Mouse (Mus musculus): ENCODE data around the gene Elob. TPM values are rescaled to one million over a fixed set of nuclear protein-coding genes. Genes with fewer than 3 reads are reported as not detected.
A peak's percentile ranks its signal among the peaks of the same experiment; 100 is the strongest.

Gene Elob
- total and polyA plus RNA-seq, 2 experiments from 2014 or later: 1,027 to 1,526 TPM

DNA sequence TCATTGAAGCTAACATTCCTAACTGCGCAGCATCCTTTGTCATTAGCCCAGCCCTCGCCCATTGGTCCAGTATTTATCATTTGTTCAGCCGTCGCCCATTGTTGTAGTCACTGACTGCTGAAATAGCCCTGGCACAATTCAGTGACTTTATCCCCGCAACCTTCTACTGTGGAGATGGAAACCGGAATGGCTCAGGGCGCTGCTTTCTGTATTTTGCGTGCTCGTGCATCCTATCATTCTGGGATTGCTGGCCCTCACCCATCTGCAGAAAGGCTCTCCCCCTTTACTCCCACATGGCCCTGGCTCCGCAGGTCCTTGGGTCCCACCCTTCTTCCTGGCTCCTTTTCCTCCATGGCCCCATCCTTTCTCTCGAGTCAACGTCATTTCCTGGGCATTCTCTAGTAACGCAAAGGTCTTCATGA, 42.4 kb downstream of the Elob start:
- Histone ChIP-seq H3K36me3 (ENCODE audit: insufficient read depth, low read length) (no peaks in the 10 kb centered on the region), H3K4me3 (ENCODE audit: low read depth, low read length) (peak overlapping the region; percentile 63), H3K27me3 (ENCODE audit: insufficient read depth, low read length) (no peaks in the 10 kb centered on the region), H3K27ac (ENCODE audit: low read depth, low read length) (peak overlapping the region; percentile 94), H3K4me1 (ENCODE audit: insufficient read depth, low read length) (no peaks in the 10 kb centered on the region), H3K9ac (replicated peaks; ENCODE audit: low read length, poor library complexity, severe bottlenecking) (peak overlapping the region; percentile 85), H3K9me3 (ENCODE audit: low read length) (no peaks in the 10 kb centered on the region), H3K4me2 (ENCODE audit: low read depth, low read length, poor library complexity, severe bottlenecking) (peak overlapping the region; percentile 78)
- 10% methylated on average over 13 of the region's 13 CpGs for WGBS
- peak; percentile 7; the same call in 1 of the 2 replicates for TF ChIP-seq CTCF (IDR thresholded peaks at IDR 0.05)
- peak; percentile 75 for ATAC-seq (ENCODE audit: low FRiP score)
- peak; percentile 84 for DNase-seq (ENCODE audit: low spot score)

- peak; percentile 51 for TF ChIP-seq CTCF (IDR thresholded peaks at IDR 0.05)
- H3K27me3 ChIP-seq (ENCODE audit: insufficient read depth, low read length): no peaks in the 10 kb centered on the region
- WGBS: 2% methylated on average over 43 of the region's 43 CpGs
Observed at GRCm38 (mm10) chr17:23785561-23786471, 43.1 kb downstream of the Elob start, which contains the start of gene Flywch2. Gene Flywch2 (minus strand): TSS chr17:23786081.

DNA sequence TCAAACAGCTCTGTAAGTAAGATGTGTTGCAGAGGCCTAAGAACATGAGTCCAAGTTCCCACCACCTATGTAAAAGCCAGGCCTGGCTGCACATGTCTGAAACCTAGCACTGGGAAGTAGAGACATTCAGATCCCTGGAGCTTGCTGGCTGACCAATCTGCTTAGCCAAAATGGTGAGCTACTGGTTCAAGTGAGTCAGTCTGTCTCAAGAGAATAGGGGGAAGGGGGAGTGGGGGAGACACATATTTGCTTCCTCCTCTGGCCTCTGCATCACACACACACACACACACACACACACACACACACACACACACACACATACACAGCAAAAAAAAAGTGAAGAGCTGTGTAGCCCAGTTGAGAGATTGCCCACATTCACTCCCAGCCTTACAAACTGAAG, 45.6 kb downstream of the Elob start:
- no peak for DNase-seq (ENCODE audit: low spot score)

More at GRCm38 (mm10) chr17:23785561-23786471, 43.1 kb downstream of the Elob start, which contains the start of gene Flywch2:
- Histone ChIP-seq H3K4me1 (ENCODE audit: insufficient read depth, low read length) (no peaks in the 10 kb centered on the region), H3K4me2 (ENCODE audit: low read depth, low read length, poor library complexity, severe bottlenecking) (peak within 1 kb of the TSS; percentile 78), H3K4me3 (ENCODE audit: low read depth, low read length) (peak within 1 kb of the TSS; percentile 63), H3K9me3 (ENCODE audit: low read length) (no peaks in the 10 kb centered on the region), H3K27ac (ENCODE audit: low read depth, low read length) (peak within 1 kb of the TSS; percentile 94), H3K9ac (replicated peaks; ENCODE audit: low read length, poor library complexity, severe bottlenecking) (peak within 1 kb of the TSS; percentile 85), H3K36me3 (ENCODE audit: insufficient read depth, low read length) (no peaks in the 10 kb centered on the region)
- ATAC-seq (ENCODE audit: low FRiP score) (peak; percentile 88), DNase-seq (ENCODE audit: low spot score) (peak; percentile 96)

GRCm38 (mm10) chr17:23778447-23778846, 50.5 kb downstream of the Elob start:
- 0 out of 2 replicates have a peak, but pooled peaks cover 5% of the 10 kb centered on the region for H3K36me3 ChIP-seq (ENCODE audit: insufficient read depth, low read length)
- H3K27ac ChIP-seq (ENCODE audit: low read depth, low read length): no peak overlapping the region
- WGBS: 66% methylated on average over 2 of the region's 2 CpGs
- H3K4me1 ChIP-seq (ENCODE audit: insufficient read depth, low read length): no peaks in the 10 kb centered on the region
- ATAC-seq (ENCODE audit: low FRiP score) (no peak), DNase-seq (ENCODE audit: low spot score) (no peak)
- no peak for TF ChIP-seq CTCF (IDR thresholded peaks at IDR 0.05)
- no peak overlapping the region for H3K9ac ChIP-seq (replicated peaks; ENCODE audit: low read length, poor library complexity, severe bottlenecking)
- no peaks in the 10 kb centered on the region for H3K27me3 ChIP-seq (ENCODE audit: insufficient read depth, low read length)
- no peak overlapping the region for H3K4me3 ChIP-seq (ENCODE audit: low read depth, low read length)
- H3K9me3 ChIP-seq (ENCODE audit: low read length): no peaks in the 10 kb centered on the region
- no peak overlapping the region for H3K4me2 ChIP-seq (ENCODE audit: low read depth, low read length, poor library complexity, severe bottlenecking)

More for the DNA sequence above, 45.6 kb downstream of the Elob start:
- Histone ChIP-seq H3K4me1 (ENCODE audit: insufficient read depth, low read length) (no peaks in the 10 kb centered on the region), H3K9ac (replicated peaks; ENCODE audit: low read length, poor library complexity, severe bottlenecking) (no peak overlapping the region), H3K27ac (ENCODE audit: low read depth, low read length) (no peak overlapping the region), H3K36me3 (ENCODE audit: insufficient read depth, low read length) (0 out of 2 replicates have a peak, but pooled peaks cover 5% of the 10 kb centered on the region), H3K4me2 (ENCODE audit: low read depth, low read length, poor library complexity, severe bottlenecking) (no peak overlapping the region), H3K27me3 (ENCODE audit: insufficient read depth, low read length) (no peaks in the 10 kb centered on the region), H3K4me3 (ENCODE audit: low read depth, low read length) (no peak overlapping the region), H3K9me3 (ENCODE audit: low read length) (no peaks in the 10 kb centered on the region)
- no peak for TF ChIP-seq CTCF (IDR thresholded peaks at IDR 0.05)
- ATAC-seq (ENCODE audit: low FRiP score): no peak

DNA sequence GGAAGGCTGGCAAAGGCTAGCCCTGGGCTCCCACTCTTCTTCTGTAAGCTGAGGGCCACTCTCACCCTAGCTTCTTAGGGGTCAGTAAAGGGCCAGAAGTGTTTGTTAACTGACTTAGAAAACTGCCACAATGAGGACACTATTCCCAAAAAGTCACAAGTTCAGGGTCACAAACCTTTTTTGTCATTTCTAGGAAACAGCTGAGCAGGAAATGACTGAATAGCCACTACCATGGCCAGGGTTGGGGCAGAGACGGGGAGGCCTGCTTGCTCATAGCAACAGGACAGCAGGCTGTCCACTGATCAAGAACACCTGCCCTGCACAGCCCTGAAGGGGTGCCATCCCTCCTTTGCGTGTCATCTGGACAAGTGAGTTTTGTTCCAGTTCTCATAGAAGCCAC, 51.8 kb downstream of the Elob start:
- no peaks in the 10 kb centered on the region for H3K4me1 ChIP-seq (ENCODE audit: insufficient read depth, low read length)
- no peak for ATAC-seq (ENCODE audit: low FRiP score)
- no peak for DNase-seq (ENCODE audit: low spot score)
- no peak overlapping the region for H3K4me3 ChIP-seq (ENCODE audit: low read depth, low read length)
- no peaks in the 10 kb centered on the region for H3K9me3 ChIP-seq (ENCODE audit: low read length)
- H3K36me3 ChIP-seq (ENCODE audit: insufficient read depth, low read length): 0 out of 2 replicates have a peak, but pooled peaks cover 5% of the 10 kb centered on the region
- H3K27me3 ChIP-seq (ENCODE audit: insufficient read depth, low read length): no peaks in the 10 kb centered on the region
- WGBS: 89% methylated on average over 2 of the region's 2 CpGs
- no peak for TF ChIP-seq CTCF (IDR thresholded peaks at IDR 0.05)
- no peak overlapping the region for H3K9ac ChIP-seq (replicated peaks; ENCODE audit: low read length, poor library complexity, severe bottlenecking)
- no peak overlapping the region for H3K4me2 ChIP-seq (ENCODE audit: low read depth, low read length, poor library complexity, severe bottlenecking)
- H3K27ac ChIP-seq (ENCODE audit: low read depth, low read length): no peak overlapping the region

DNA sequence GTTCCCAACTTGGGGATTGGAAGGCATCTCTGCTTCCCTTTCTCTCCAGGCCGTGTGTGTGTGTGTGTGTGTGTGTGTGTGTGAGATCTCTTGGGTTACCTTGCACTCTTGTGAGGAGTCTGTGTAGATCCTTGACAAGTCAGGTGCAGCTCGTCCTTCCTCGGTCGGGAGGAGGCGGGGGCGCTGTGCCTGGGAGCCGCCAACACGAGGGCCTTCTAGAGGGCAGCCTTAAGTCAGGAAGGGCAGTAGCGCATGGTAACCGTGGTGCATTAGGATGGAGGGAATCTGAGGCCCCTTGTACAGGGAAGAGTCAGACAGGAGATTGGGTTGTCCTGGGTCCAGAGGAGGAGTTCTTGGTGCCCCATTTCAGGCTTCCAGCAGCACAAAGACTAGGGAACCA, 52.7 kb downstream of the Elob start:
- H3K9me3 ChIP-seq (ENCODE audit: low read length): no peaks in the 10 kb centered on the region
- no peak for ATAC-seq (ENCODE audit: low FRiP score)
- no peak overlapping the region for H3K4me3 ChIP-seq (ENCODE audit: low read depth, low read length)
- no peak overlapping the region for H3K27ac ChIP-seq (ENCODE audit: low read depth, low read length)
- DNase-seq (ENCODE audit: low spot score): no peak
- WGBS: 79% methylated on average over 10 of the region's 10 CpGs
- H3K4me1 ChIP-seq (ENCODE audit: insufficient read depth, low read length): no peaks in the 10 kb centered on the region
- H3K27me3 ChIP-seq (ENCODE audit: insufficient read depth, low read length): no peaks in the 10 kb centered on the region
- no peak overlapping the region for H3K4me2 ChIP-seq (ENCODE audit: low read depth, low read length, poor library complexity, severe bottlenecking)
- H3K36me3 ChIP-seq (ENCODE audit: insufficient read depth, low read length): 0 out of 2 replicates have a peak, but pooled peaks cover 5% of the 10 kb centered on the region
- no peak overlapping the region for H3K9ac ChIP-seq (replicated peaks; ENCODE audit: low read length, poor library complexity, severe bottlenecking)
- no peak for TF ChIP-seq CTCF (IDR thresholded peaks at IDR 0.05)

Small RNAs within 50 kb of the gene (microRNA-seq; reads per million reads assigned to microRNA genes)
- 2.7 reads per million for gene Mir5125 (ENCODE audit: borderline number of aligned reads)

Other genes with a start within 250 kb of the Elob start
- gene Zfp13, start 229.6 kb downstream of the Elob start, total RNA-seq (2014; rRNA removed): 36.2 and 48.2 TPM in 2 replicates
- gene Zfp13, start 229.6 kb downstream of the Elob start, polyA plus RNA-seq (2015; fragmentation: Nextera tagmentation; extraction: Ambion mirVana): 23.3 and 26.3 TPM in 2 replicates
- gene Zscan10, start 228.3 kb downstream of the Elob start, total RNA-seq (2014; rRNA removed): not detected in 2 replicates
- gene Zscan10, start 228.3 kb downstream of the Elob start, polyA plus RNA-seq (2015; fragmentation: Nextera tagmentation; extraction: Ambion mirVana): not detected in 2 replicates
- gene Mmp25, start 183.9 kb downstream of the Elob start, total RNA-seq (2014; rRNA removed): 0.33 and 0.66 TPM in 2 replicates
- gene Mmp25, start 183.9 kb downstream of the Elob start, polyA plus RNA-seq (2015; fragmentation: Nextera tagmentation; extraction: Ambion mirVana): 0.98 and 1.0 TPM in 2 replicates
- not detected in 2 replicates for gene Bicdl2, start 168.6 kb downstream of the Elob start, total RNA-seq (2014; rRNA removed)
- gene Bicdl2, start 168.6 kb downstream of the Elob start, polyA plus RNA-seq (2015; fragmentation: Nextera tagmentation; extraction: Ambion mirVana): 0.10 TPM in 1 of 2 replicates, not detected in the other
- gene Hcfc1r1, start 155.5 kb downstream of the Elob start, total RNA-seq (2014; rRNA removed): 87.3 and 194 TPM in 2 replicates
- 210 and 212 TPM in 2 replicates for gene Hcfc1r1, start 155.5 kb downstream of the Elob start, polyA plus RNA-seq (2015; fragmentation: Nextera tagmentation; extraction: Ambion mirVana)
- gene Thoc6, start 155.3 kb downstream of the Elob start, total RNA-seq (2014; rRNA removed): 16.7 and 21.5 TPM in 2 replicates
- gene Thoc6, start 155.3 kb downstream of the Elob start, polyA plus RNA-seq (2015; fragmentation: Nextera tagmentation; extraction: Ambion mirVana): 21.1 and 23.2 TPM in 2 replicates
- gene Tnfrsf12a, start 151.7 kb downstream of the Elob start, total RNA-seq (2014; rRNA removed): 3.9 and 4.2 TPM in 2 replicates
- 3.3 TPM in 2 replicates for gene Tnfrsf12a, start 151.7 kb downstream of the Elob start, polyA plus RNA-seq (2015; fragmentation: Nextera tagmentation; extraction: Ambion mirVana)
- 0.60 and 0.99 TPM in 2 replicates for gene Cldn6, start 149.9 kb downstream of the Elob start, total RNA-seq (2014; rRNA removed)
- 0.31 and 0.56 TPM in 2 replicates for gene Cldn6, start 149.9 kb downstream of the Elob start, polyA plus RNA-seq (2015; fragmentation: Nextera tagmentation; extraction: Ambion mirVana)
- gene Cldn9, start 145.1 kb downstream of the Elob start, total RNA-seq (2014; rRNA removed): 0.19 and 0.55 TPM in 2 replicates
- 0.25 TPM in 1 of 2 replicates, not detected in the other for gene Cldn9, start 145.1 kb downstream of the Elob start, polyA plus RNA-seq (2015; fragmentation: Nextera tagmentation; extraction: Ambion mirVana)
- 0.19 TPM in 1 of 2 replicates, not detected in the other for gene 1520401A03Rik, start 106.4 kb downstream of the Elob start, total RNA-seq (2014; rRNA removed)
- 0.15 TPM in 1 of 2 replicates, not detected in the other for gene 1520401A03Rik, start 106.4 kb downstream of the Elob start, polyA plus RNA-seq (2015; fragmentation: Nextera tagmentation; extraction: Ambion mirVana)
- 18.3 and 18.4 TPM in 2 replicates for gene Pkmyt1, start 102.8 kb downstream of the Elob start, total RNA-seq (2014; rRNA removed)
- 18.0 and 18.3 TPM in 2 replicates for gene Pkmyt1, start 102.8 kb downstream of the Elob start, polyA plus RNA-seq (2015; fragmentation: Nextera tagmentation; extraction: Ambion mirVana)
- gene Paqr4, start 88.3 kb downstream of the Elob start, total RNA-seq (2014; rRNA removed): 83.6 and 103 TPM in 2 replicates
- 66.0 and 73.8 TPM in 2 replicates for gene Paqr4, start 88.3 kb downstream of the Elob start, polyA plus RNA-seq (2015; fragmentation: Nextera tagmentation; extraction: Ambion mirVana)
- 0.38 and 2.5 TPM in 2 replicates for gene Kremen2, start 83.3 kb downstream of the Elob start, total RNA-seq (2014; rRNA removed)
- 1.3 TPM in 2 replicates for gene Kremen2, start 83.3 kb downstream of the Elob start, polyA plus RNA-seq (2015; fragmentation: Nextera tagmentation; extraction: Ambion mirVana)
- 248 and 253 TPM in 2 replicates for gene Flywch1, start 57.5 kb downstream of the Elob start, total RNA-seq (2014; rRNA removed)
- gene Flywch1, start 57.5 kb downstream of the Elob start, polyA plus RNA-seq (2015; fragmentation: Nextera tagmentation; extraction: Ambion mirVana): 188 TPM in 2 replicates
- 94.8 and 96.5 TPM in 2 replicates for gene Flywch2, start 43.1 kb downstream of the Elob start, total RNA-seq (2014; rRNA removed)
- 128 and 133 TPM in 2 replicates for gene Flywch2, start 43.1 kb downstream of the Elob start, polyA plus RNA-seq (2015; fragmentation: Nextera tagmentation; extraction: Ambion mirVana)
- 162 and 196 TPM in 2 replicates for gene Srrm2, start 38.6 kb downstream of the Elob start, total RNA-seq (2014; rRNA removed)
- 351 and 443 TPM in 2 replicates for gene Srrm2, start 38.6 kb downstream of the Elob start, polyA plus RNA-seq (2015; fragmentation: Nextera tagmentation; extraction: Ambion mirVana)
- gene Prss33, start 6.9 kb upstream of the Elob start, total RNA-seq (2014; rRNA removed): not detected in 2 replicates
- 0.17 TPM in 1 of 2 replicates, not detected in the other for gene Prss33, start 6.9 kb upstream of the Elob start, polyA plus RNA-seq (2015; fragmentation: Nextera tagmentation; extraction: Ambion mirVana)
- gene Prss32, start 14.7 kb upstream of the Elob start, total RNA-seq (2014; rRNA removed): not detected in 2 replicates
- 0.23 and 0.60 TPM in 2 replicates for gene Prss32, start 14.7 kb upstream of the Elob start, polyA plus RNA-seq (2015; fragmentation: Nextera tagmentation; extraction: Ambion mirVana)
- gene Prss41, start 15.0 kb upstream of the Elob start, total RNA-seq (2014; rRNA removed): 0.11 and 1.8 TPM in 2 replicates
- gene Prss41, start 15.0 kb upstream of the Elob start, polyA plus RNA-seq (2015; fragmentation: Nextera tagmentation; extraction: Ambion mirVana): 1.3 and 2.2 TPM in 2 replicates
- gene Prss21, start 38.9 kb upstream of the Elob start, total RNA-seq (2014; rRNA removed): not detected in 2 replicates
- not detected in 2 replicates for gene Prss21, start 38.9 kb upstream of the Elob start, polyA plus RNA-seq (2015; fragmentation: Nextera tagmentation; extraction: Ambion mirVana)
- 2.0 TPM in 1 of 2 replicates, not detected in the other for gene Dcpp1, start 51.7 kb upstream of the Elob start, total RNA-seq (2014; rRNA removed)
- not detected in 2 replicates for gene Dcpp1, start 51.7 kb upstream of the Elob start, polyA plus RNA-seq (2015; fragmentation: Nextera tagmentation; extraction: Ambion mirVana)
- not detected in 2 replicates for gene Dcpp2, start 51.7 kb upstream of the Elob start, total RNA-seq (2014; rRNA removed)
- not detected in 2 replicates for gene Dcpp2, start 51.7 kb upstream of the Elob start, polyA plus RNA-seq (2015; fragmentation: Nextera tagmentation; extraction: Ambion mirVana)
- not detected in 2 replicates for gene Dcpp3, start 88.3 kb upstream of the Elob start, total RNA-seq (2014; rRNA removed)
- gene Dcpp3, start 88.3 kb upstream of the Elob start, polyA plus RNA-seq (2015; fragmentation: Nextera tagmentation; extraction: Ambion mirVana): not detected in 2 replicates
- gene Sbp, start 112.5 kb upstream of the Elob start, total RNA-seq (2014; rRNA removed): not detected in 2 replicates
- not detected in 2 replicates for gene Sbp, start 112.5 kb upstream of the Elob start, polyA plus RNA-seq (2015; fragmentation: Nextera tagmentation; extraction: Ambion mirVana)
- not detected in 2 replicates for gene Sbpl, start 126.1 kb upstream of the Elob start, total RNA-seq (2014; rRNA removed)
- gene Sbpl, start 126.1 kb upstream of the Elob start, polyA plus RNA-seq (2015; fragmentation: Nextera tagmentation; extraction: Ambion mirVana): not detected in 2 replicates
- gene Prss30, start 151.4 kb upstream of the Elob start, total RNA-seq (2014; rRNA removed): 1.8 TPM in 1 of 2 replicates, not detected in the other
- gene Prss30, start 151.4 kb upstream of the Elob start, polyA plus RNA-seq (2015; fragmentation: Nextera tagmentation; extraction: Ambion mirVana): 0.15 and 0.17 TPM in 2 replicates
- not detected in 2 replicates for gene Prss22, start 169.0 kb upstream of the Elob start, total RNA-seq (2014; rRNA removed)
- gene Prss22, start 169.0 kb upstream of the Elob start, polyA plus RNA-seq (2015; fragmentation: Nextera tagmentation; extraction: Ambion mirVana): 0.17 TPM in 1 of 2 replicates, not detected in the other
- not detected in 2 replicates for gene Prss27, start 209.0 kb upstream of the Elob start, total RNA-seq (2014; rRNA removed)
- gene Prss27, start 209.0 kb upstream of the Elob start, polyA plus RNA-seq (2015; fragmentation: Nextera tagmentation; extraction: Ambion mirVana): not detected in 2 replicates
- 92.0 and 99.8 TPM in 2 replicates for gene Kctd5, start 244.3 kb upstream of the Elob start, total RNA-seq (2014; rRNA removed)
- 80.2 and 81.3 TPM in 2 replicates for gene Kctd5, start 244.3 kb upstream of the Elob start, polyA plus RNA-seq (2015; fragmentation: Nextera tagmentation; extraction: Ambion mirVana)